Mouse (Mus musculus): ENCODE measurements around the gene Stk16. TPM values are rescaled to one million over a fixed set of nuclear protein-coding genes. Genes with fewer than 3 reads are reported as not detected.
A peak's percentile ranks its signal among the peaks of the same experiment; 100 is the strongest.

The Stk16 gene
- polyA plus RNA-seq, 1 experiment from 2014 or later = 110 TPM

GRCm38 (mm10) chr1:75262969-75263951, 52.6 kb downstream of the Stk16 start:
- H3K4me1 ChIP-seq = 0 out of 2 replicates have a peak, but pooled peaks cover 3% of the 10 kb centered on the region
- no peak overlapping the region for H3K9ac ChIP-seq
- peaks cover 67% of the 10 kb centered on the region for H3K27me3 ChIP-seq (replicated peaks)
- H3K4me2 ChIP-seq = peak overlapping the region; percentile 33
- H3K36me3 ChIP-seq = no peaks in the 10 kb centered on the region
- peak overlapping the region; percentile 13; the same call in 1 of the 2 replicates for H3K4me3 ChIP-seq
- ATAC-seq = no peak
- no peaks in the 10 kb centered on the region for H3K9me3 ChIP-seq (replicated peaks)
- H3K27ac ChIP-seq = no peak overlapping the region
- 2% methylated on average over 40 of the region's 40 CpGs for WGBS (ENCODE audit: insufficient replicate concordance)

- peaks cover 76% of the 10 kb centered on the region for H3K27me3 ChIP-seq (replicated peaks)
- H3K4me1 ChIP-seq = 0 out of 2 replicates have a peak, but pooled peaks cover 3% of the 10 kb centered on the region
- H3K4me3 ChIP-seq = peak within 1 kb of the TSS; percentile 13; the same call in 1 of the 2 replicates
- peak within 1 kb of the TSS; percentile 33 for H3K4me2 ChIP-seq
- H3K27ac ChIP-seq = no peak within 1 kb of the TSS
- no peak within 1 kb of the TSS for H3K9ac ChIP-seq
- no peaks in the 10 kb centered on the region for H3K9me3 ChIP-seq (replicated peaks)
- H3K36me3 ChIP-seq = no peaks in the 10 kb centered on the region
- 11% methylated on average over 32 of the region's 32 CpGs for WGBS (ENCODE audit: insufficient replicate concordance)
- no peak for ATAC-seq
These were observed 53.6 kb downstream of the Stk16 start, which contains the start of gene Ptprn for GRCm38 (mm10) chr1:75264091-75264880. Gene Ptprn, minus strand, starts transcription at chr1:75264502.

Small RNAs within 50 kb of the gene (microRNA-seq; reads per million reads assigned to microRNA genes)
- gene Gm27943 = not detected

Other genes starting within 250 kb of the Stk16 start
- 6.7 and 6.8 TPM in 2 replicates for gene Nhej1, start 85.6 kb upstream of the Stk16 start, polyA plus RNA-seq (2016; fragmentation: Nextera tagmentation; extraction: Ambion mirVana)
- 0.36 and 1.1 TPM in 2 replicates for gene Slc23a3, start 76.9 kb upstream of the Stk16 start, polyA plus RNA-seq (2016; fragmentation: Nextera tagmentation; extraction: Ambion mirVana)
- gene Cnppd1, start 68.1 kb upstream of the Stk16 start, polyA plus RNA-seq (2016; fragmentation: Nextera tagmentation; extraction: Ambion mirVana) = 53.2 and 54.0 TPM in 2 replicates
- gene Retreg2, start 68.1 kb upstream of the Stk16 start, polyA plus RNA-seq (2016; fragmentation: Nextera tagmentation; extraction: Ambion mirVana) = 69.4 and 73.5 TPM in 2 replicates
- 43.5 and 46.3 TPM in 2 replicates for gene Zfand2b, start 42.2 kb upstream of the Stk16 start, polyA plus RNA-seq (2016; fragmentation: Nextera tagmentation; extraction: Ambion mirVana)
- gene Abcb6, start 30.4 kb upstream of the Stk16 start, polyA plus RNA-seq (2016; fragmentation: Nextera tagmentation; extraction: Ambion mirVana) = 82.0 and 86.2 TPM in 2 replicates
- gene Ankzf1, start 18.7 kb upstream of the Stk16 start, polyA plus RNA-seq (2016; fragmentation: Nextera tagmentation; extraction: Ambion mirVana) = 13.4 and 14.5 TPM in 2 replicates
- 26.2 and 27.3 TPM in 2 replicates for gene Atg9a, start 18.6 kb upstream of the Stk16 start, polyA plus RNA-seq (2016; fragmentation: Nextera tagmentation; extraction: Ambion mirVana)
- 5.2 and 6.1 TPM in 2 replicates for gene Glb1l, start within 50 bp of the Stk16 start, polyA plus RNA-seq (2016; fragmentation: Nextera tagmentation; extraction: Ambion mirVana)
- gene Tuba4a, start 9.0 kb downstream of the Stk16 start, polyA plus RNA-seq (2016; fragmentation: Nextera tagmentation; extraction: Ambion mirVana) = 465 and 490 TPM in 2 replicates
- not detected in 2 replicates for gene A630095N17Rik, start 21.3 kb downstream of the Stk16 start, polyA plus RNA-seq (2016; fragmentation: Nextera tagmentation; extraction: Ambion mirVana)
- 27.2 and 27.8 TPM in 2 replicates for gene Dnajb2, start 25.6 kb downstream of the Stk16 start, polyA plus RNA-seq (2016; fragmentation: Nextera tagmentation; extraction: Ambion mirVana)
- 0.79 and 0.82 TPM in 2 replicates for gene Ptprn, start 53.7 kb downstream of the Stk16 start, polyA plus RNA-seq (2016; fragmentation: Nextera tagmentation; extraction: Ambion mirVana)
- 0.32 TPM in 1 of 2 replicates, not detected in the other for gene Resp18, start 67.6 kb downstream of the Stk16 start, polyA plus RNA-seq (2016; fragmentation: Nextera tagmentation; extraction: Ambion mirVana)
- gene Dnpep, start 107.2 kb downstream of the Stk16 start, polyA plus RNA-seq (2016; fragmentation: Nextera tagmentation; extraction: Ambion mirVana) = 66.3 and 67.4 TPM in 2 replicates
- gene Des, start 149.5 kb downstream of the Stk16 start, polyA plus RNA-seq (2016; fragmentation: Nextera tagmentation; extraction: Ambion mirVana) = 6.9 and 7.4 TPM in 2 replicates
- gene Speg, start 164.5 kb downstream of the Stk16 start, polyA plus RNA-seq (2016; fragmentation: Nextera tagmentation; extraction: Ambion mirVana) = 11.4 and 14.3 TPM in 2 replicates
- 44.0 and 47.9 TPM in 2 replicates for gene Gmppa, start 225.1 kb downstream of the Stk16 start, polyA plus RNA-seq (2016; fragmentation: Nextera tagmentation; extraction: Ambion mirVana)
- gene Asic4, start 239.6 kb downstream of the Stk16 start, polyA plus RNA-seq (2016; fragmentation: Nextera tagmentation; extraction: Ambion mirVana) = 0.83 and 1.3 TPM in 2 replicates